Mouse (Mus musculus): ENCODE measurements around the gene Pcgf6. TPM values are rescaled to one million over a fixed set of nuclear protein-coding genes. Genes with fewer than 3 reads are reported as not detected.

Pcgf6 gene
- polyA plus RNA-seq, 1 experiment from 2014 or later, result 31.1 TPM

GRCm38 (mm10) chr19:46989479-46990152 lies 61.1 kb downstream of the Pcgf6 start:
- H3K4me3 ChIP-seq, result no peak overlapping the region
- 0 out of 2 replicates have a peak overlapping the region, but pooled peaks have one; percentile 23 for H3K27ac ChIP-seq
- H3K9me3 ChIP-seq (replicated peaks), result no peaks in the 10 kb centered on the region
- no peak for ATAC-seq (ENCODE audit: low FRiP score)
- WGBS, result 76% methylated on average over 20 of the region's 20 CpGs
- H3K36me3 ChIP-seq, result no peaks in the 10 kb centered on the region
- H3K4me1 ChIP-seq, result peaks cover 9% of the 10 kb centered on the region
- H3K27me3 ChIP-seq, result no peaks in the 10 kb centered on the region
- no peak overlapping the region for H3K4me2 ChIP-seq (replicated peaks)
- H3K9ac ChIP-seq, result no peak overlapping the region

- H3K4me3 ChIP-seq, result no peak overlapping the region
- 0 out of 2 replicates have a peak overlapping the region, but pooled peaks have one; percentile 46 for H3K27ac ChIP-seq
- WGBS, result 49% methylated on average over 16 of the region's 16 CpGs
- no peak; the same call in 1 of the 2 replicates for ATAC-seq (ENCODE audit: low FRiP score)
- H3K4me2 ChIP-seq (replicated peaks), result no peak overlapping the region
- no peaks in the 10 kb centered on the region for H3K27me3 ChIP-seq
- no peaks in the 10 kb centered on the region for H3K36me3 ChIP-seq
- H3K9me3 ChIP-seq (replicated peaks), result no peaks in the 10 kb centered on the region
- H3K4me1 ChIP-seq, result peaks cover 13% of the 10 kb centered on the region
- H3K9ac ChIP-seq, result no peak overlapping the region
Observed at GRCm38 (mm10) chr19:46988231-46989087, 62.2 kb downstream of the Pcgf6 start.

- Histone ChIP-seq H3K27ac (no peak overlapping the region), H3K4me3 (no peak overlapping the region), H3K36me3 (no peaks in the 10 kb centered on the region), H3K4me1 (peaks cover 13% of the 10 kb centered on the region), H3K4me2 (replicated peaks) (no peak overlapping the region), H3K9me3 (replicated peaks) (no peaks in the 10 kb centered on the region), H3K27me3 (no peaks in the 10 kb centered on the region), H3K9ac (no peak overlapping the region)
- no peak for ATAC-seq (ENCODE audit: low FRiP score)
- 87% methylated on average over 6 of the region's 6 CpGs for WGBS
Observed at GRCm38 (mm10) chr19:46987646-46988045, 63.1 kb downstream of the Pcgf6 start.

GRCm38 (mm10) chr19:46984726-46985622 lies 65.7 kb downstream of the Pcgf6 start:
- Histone ChIP-seq H3K4me3 (no peak overlapping the region), H3K4me1 (peaks cover 13% of the 10 kb centered on the region), H3K4me2 (replicated peaks) (no peak overlapping the region), H3K27ac (no peak overlapping the region), H3K9me3 (replicated peaks) (no peaks in the 10 kb centered on the region), H3K9ac (no peak overlapping the region), H3K27me3 (no peaks in the 10 kb centered on the region), H3K36me3 (no peaks in the 10 kb centered on the region)
- ATAC-seq (ENCODE audit: low FRiP score), result no peak
- 86% methylated on average over 13 of the region's 13 CpGs for WGBS

GRCm38 (mm10) chr19:46983966-46984380 lies 66.7 kb downstream of the Pcgf6 start:
- no peaks in the 10 kb centered on the region for H3K9me3 ChIP-seq (replicated peaks)
- WGBS, result 60% methylated on average over 11 of the region's 11 CpGs
- no peak overlapping the region for H3K27ac ChIP-seq
- no peaks in the 10 kb centered on the region for H3K36me3 ChIP-seq
- no peak for ATAC-seq (ENCODE audit: low FRiP score)
- H3K4me1 ChIP-seq, result peaks cover 13% of the 10 kb centered on the region
- H3K27me3 ChIP-seq, result no peaks in the 10 kb centered on the region
- no peak overlapping the region for H3K4me3 ChIP-seq
- no peak overlapping the region for H3K9ac ChIP-seq
- H3K4me2 ChIP-seq (replicated peaks), result no peak overlapping the region

Other genes with a start within 250 kb of the Pcgf6 start
- gene Ina, start 36.2 kb downstream of the Pcgf6 start, polyA plus RNA-seq (2016; fragmentation: Nextera tagmentation; extraction: Ambion mirVana), result 578 and 632 TPM in 2 replicates
- gene Nt5c2, start 35.8 kb downstream of the Pcgf6 start, polyA plus RNA-seq (2016; fragmentation: Nextera tagmentation; extraction: Ambion mirVana), result 85.3 and 89.1 TPM in 2 replicates
- gene Taf5, start 16.8 kb upstream of the Pcgf6 start, polyA plus RNA-seq (2016; fragmentation: Nextera tagmentation; extraction: Ambion mirVana), result 10.7 and 11.2 TPM in 2 replicates
- gene Usmg5, start 39.7 kb upstream of the Pcgf6 start, polyA plus RNA-seq (2016; fragmentation: Nextera tagmentation; extraction: Ambion mirVana), result 1,230 and 1,343 TPM in 2 replicates
- gene Pdcd11, start 39.9 kb upstream of the Pcgf6 start, polyA plus RNA-seq (2016; fragmentation: Nextera tagmentation; extraction: Ambion mirVana), result 11.4 and 11.5 TPM in 2 replicates
- 2.2 and 2.6 TPM in 2 replicates for gene Calhm2, start 87.4 kb upstream of the Pcgf6 start, polyA plus RNA-seq (2016; fragmentation: Nextera tagmentation; extraction: Ambion mirVana)
- gene Calhm1, start 93.3 kb upstream of the Pcgf6 start, polyA plus RNA-seq (2016; fragmentation: Nextera tagmentation; extraction: Ambion mirVana), result not detected in 2 replicates
- gene Calhm3, start 106.9 kb upstream of the Pcgf6 start, polyA plus RNA-seq (2016; fragmentation: Nextera tagmentation; extraction: Ambion mirVana), result not detected in 2 replicates
- 7.4 and 7.9 TPM in 2 replicates for gene Neurl1a, start 127.9 kb upstream of the Pcgf6 start, polyA plus RNA-seq (2016; fragmentation: Nextera tagmentation; extraction: Ambion mirVana)

Data from hindbrain, embryonic 12.5 days (tissue).